Mouse (Mus musculus) thymus, postnatal 10 days (tissue): ENCODE results near the gene Nxn.

Experiments
- DNase-seq, 2 experiments: peaks; one replicate each; pipeline ENCODE4 v3.0.0; 2021; ENCODE audit warnings: low spot score in 2 of 2

The Nxn gene

DNA sequence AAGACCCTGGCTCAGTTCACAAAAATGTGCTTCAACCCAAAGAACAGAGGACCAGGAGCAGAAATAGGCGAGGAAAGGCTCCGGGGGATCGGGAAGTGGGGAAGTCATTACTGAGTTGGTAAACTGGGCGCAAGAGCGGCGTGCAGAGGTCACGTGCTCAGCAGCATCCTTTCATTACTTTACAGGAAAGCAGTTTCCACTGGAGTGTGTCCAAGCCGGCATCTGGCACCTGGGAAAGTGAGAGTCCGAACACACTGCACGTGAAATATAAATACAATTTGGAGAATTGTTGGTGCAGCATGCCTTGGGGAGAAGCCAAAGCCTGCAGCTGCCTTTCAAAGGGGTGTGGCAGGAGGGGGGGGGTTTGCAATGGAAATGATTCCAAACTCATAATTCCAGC is 2.5 kb upstream of the Nxn start:
- DNase-seq: no peak

DNA sequence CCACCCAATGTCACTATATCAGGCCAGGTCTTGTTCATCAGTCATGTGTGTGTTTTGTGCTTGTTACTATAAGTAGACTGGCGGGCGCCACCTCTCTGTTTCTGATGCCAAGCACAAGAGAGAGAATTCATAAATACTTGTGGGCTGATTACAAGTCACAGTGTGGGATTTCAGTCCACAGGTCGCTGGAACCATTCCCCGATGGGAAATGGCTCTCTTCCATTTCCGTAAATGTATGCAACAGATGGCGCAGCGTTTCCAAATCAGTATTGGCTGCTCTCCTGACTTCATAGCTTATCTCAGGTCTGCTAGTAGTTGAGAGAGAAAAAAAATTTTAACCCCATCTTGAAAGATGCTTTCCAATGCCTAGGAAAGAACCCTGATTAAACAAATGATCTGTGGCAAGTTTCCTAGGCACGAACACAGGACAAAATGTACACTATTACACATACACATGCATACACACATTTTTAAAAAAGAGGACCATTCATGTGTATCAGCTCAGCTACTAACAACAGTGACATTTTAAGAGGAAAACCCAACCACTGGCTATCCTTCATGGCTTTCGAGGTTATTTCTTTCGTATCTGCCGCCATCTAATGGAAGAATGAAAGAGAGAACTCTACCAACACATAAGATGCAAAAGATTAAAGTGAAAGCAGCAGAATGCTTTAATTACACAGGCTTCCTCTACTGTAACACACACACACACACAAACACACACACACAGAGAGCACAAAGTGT is 819 bp upstream of the Nxn start:
- DNase-seq: peak in 1 of 2 experiments; percentile 18

DNA sequence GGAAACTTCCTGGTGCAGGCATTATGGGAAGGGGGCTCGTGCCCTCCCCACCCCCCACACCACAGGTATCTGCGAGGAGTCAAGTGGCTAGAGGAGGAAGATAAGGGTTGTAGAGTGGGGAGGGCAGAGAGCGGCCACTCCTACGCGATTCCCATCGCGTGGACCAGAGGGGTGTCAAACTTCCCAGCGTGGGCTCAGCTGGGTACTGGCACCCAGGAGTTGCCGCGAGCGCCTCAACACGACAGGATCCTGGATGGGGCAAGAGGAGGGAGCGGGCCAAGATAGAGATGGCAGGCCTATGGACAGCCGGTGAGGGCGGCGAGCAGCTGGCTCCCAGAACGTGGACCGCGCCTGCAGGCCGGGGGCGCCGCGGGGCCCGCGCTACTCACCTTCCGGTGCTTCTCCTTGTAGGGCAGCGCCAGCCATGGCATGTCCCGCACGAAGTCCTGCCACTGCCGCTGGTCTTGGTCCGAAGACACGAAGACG is 585 bp downstream of the Nxn start:
- DNase-seq: peak in 1 of 2 experiments; percentile 43

DNA sequence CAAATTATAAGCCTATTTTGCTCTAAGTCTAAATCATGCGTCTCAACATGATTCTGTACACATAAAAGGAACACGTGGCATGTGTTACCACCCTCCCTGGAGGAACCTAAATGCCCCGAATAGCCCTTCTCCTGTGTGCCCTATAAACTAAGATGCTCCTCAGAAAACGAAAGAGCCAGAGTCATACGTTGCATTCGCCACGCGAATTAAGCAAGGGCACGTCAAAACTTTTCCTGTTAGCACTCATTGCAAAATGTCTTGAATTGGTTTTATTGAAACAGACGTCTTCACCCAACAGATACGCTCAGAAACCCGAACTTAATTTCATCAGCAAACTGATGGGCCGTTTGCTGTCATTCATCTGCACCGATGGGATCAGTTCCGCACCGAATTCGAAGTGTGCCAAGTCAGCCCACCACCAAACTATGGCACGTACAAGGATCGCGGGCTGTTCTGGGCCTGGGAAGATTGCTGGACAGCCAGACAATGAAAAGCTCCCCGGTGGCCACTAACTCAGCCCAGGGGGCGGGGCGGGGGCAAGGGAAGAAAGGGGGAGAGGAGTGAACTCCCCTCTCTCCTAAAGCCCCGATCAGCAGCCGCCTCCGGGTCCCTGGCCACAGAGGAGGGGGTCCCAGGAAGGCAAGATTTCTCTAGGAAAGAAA is 1.2 kb downstream of the Nxn start:
- no peak for DNase-seq

DNA sequence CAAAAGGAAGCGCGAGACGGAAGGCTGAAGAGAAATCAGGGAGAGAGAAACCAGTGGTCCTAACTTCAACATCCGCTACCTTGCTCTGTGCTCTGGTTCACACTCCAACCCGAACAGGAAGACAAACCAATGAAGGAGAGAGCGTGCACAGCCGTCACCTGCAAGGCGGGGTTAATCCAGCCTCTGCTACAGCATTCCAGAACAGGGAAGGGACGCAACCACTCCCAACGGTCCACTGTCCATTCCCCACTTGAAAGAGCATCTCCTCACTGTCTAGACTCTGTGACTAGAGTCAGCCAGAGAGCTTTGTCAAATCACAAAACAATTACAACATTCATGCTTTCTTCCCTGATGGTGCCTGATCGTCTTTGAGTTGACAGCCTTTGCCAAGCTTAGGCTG is 5.9 kb downstream of the Nxn start:
- DNase-seq: no peak

DNA sequence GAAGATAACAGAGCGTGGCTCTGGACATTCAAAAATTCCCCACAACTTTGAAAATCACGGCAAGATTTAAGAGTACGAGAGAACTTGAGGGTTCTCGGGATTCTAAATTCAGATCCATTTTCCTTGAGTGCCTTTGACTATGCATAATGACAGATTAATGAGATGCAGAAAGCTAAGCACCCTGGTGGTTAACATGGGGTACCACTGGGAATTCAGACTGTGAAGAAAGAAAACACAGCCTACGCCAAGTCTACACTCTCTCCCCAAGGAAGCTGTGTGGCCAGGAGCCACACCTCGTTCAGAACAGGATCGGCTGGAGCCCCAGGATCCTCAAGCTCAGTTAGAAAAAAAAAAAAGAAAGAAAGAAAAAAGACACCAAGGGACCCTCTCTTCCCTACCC is 6.4 kb downstream of the Nxn start:
- no peak for DNase-seq

DNA sequence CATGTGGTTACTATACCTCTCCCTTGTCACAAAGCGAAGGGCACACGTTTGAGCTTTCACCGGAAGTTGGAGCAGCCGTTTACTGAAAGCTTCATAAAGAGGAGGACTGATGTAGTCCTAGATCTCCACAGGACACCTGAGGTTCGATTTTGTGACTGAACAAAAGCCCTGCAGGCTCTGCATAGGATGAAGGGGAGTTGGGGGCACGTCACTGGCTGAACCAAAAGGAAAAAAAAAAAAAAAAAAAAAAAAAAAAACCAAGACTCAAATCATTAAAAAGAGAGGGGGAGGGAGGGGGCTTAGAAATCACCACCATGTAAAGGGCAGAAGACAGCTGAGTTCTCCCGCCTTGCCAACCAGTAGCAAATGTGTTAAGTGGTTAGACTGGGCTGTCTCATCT is 10.2 kb downstream of the Nxn start:
- DNase-seq: no peak

GRCm38 (mm10) chr11:76387097-76387496 is 11.8 kb downstream of the Nxn start:
- DNase-seq: no peak

DNA sequence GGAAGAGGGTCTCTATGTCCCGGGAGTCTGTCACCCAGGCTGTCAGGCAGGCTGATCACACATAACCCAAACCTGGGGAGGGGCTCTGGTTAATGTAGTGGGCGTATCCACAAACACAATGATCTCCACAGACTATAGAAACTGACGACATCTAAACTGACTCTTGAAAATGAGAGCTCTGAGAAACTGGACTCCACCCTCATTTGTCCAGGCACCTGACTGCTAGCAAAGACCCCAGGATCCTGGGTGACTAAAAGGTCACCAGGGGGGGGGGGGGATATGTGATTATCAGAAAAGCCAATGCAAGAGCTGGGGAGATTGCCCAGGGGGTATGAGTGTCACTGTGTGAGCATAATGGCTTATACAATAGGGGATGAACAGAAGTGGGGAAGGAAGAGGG is 13.2 kb downstream of the Nxn start:
- DNase-seq: no peak

DNA sequence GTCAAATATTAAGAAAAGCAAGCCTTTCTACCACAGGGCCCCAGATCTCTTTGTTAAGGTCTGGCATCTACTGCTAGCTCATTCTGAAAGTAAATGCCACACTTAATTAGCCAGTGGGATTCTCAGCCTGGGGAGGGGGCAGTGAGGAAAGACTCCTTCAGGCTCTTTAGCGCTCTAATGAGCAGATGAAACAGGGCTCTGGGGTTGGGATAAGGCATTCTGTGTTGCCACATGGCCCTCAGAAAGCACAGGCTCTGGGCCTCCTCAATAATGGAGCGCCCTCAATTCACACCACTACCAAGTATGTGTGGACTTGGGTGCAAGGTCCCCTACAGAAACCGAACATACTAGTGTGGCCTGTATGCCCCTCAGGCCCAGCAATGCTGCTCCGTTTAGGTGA is 13.9 kb downstream of the Nxn start:
- no peak for DNase-seq

GRCm38 (mm10) chr11:76384307-76384706 is 14.6 kb downstream of the Nxn start:
- DNase-seq: no peak

DNA sequence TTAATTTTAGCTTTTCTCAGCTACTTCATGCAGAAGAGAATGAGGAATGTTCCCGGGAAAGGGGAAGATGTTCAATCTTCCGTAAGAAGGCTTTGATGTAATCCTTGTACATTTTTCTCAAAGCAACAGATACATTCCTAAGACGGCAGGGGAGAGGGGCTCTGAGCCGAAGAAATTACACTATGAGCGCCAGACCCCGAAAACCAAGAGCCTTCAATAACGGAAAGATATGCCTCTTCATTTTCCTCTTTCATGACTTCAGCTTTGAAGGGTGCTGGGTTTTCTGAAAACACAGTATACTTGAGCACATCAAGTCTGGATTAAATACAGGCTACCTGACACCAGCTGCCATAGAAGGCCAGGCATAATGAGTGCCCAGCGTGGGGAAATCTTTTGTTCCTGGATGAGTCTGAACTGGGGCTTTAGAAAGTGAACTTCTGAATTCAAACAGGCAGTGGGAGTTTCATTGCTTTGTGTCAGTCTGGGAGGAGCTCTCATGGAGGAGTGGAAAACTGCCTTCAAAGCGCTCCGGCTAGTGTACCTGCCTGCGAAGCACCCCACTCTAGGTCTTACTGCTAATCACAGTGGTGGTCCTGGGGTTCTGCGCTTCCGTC is 16.1 kb downstream of the Nxn start:
- DNase-seq: no peak

- DNase-seq: no peak
Measured at GRCm38 (mm10) chr11:76381201-76381885, 17.6 kb downstream of the Nxn start.

DNA sequence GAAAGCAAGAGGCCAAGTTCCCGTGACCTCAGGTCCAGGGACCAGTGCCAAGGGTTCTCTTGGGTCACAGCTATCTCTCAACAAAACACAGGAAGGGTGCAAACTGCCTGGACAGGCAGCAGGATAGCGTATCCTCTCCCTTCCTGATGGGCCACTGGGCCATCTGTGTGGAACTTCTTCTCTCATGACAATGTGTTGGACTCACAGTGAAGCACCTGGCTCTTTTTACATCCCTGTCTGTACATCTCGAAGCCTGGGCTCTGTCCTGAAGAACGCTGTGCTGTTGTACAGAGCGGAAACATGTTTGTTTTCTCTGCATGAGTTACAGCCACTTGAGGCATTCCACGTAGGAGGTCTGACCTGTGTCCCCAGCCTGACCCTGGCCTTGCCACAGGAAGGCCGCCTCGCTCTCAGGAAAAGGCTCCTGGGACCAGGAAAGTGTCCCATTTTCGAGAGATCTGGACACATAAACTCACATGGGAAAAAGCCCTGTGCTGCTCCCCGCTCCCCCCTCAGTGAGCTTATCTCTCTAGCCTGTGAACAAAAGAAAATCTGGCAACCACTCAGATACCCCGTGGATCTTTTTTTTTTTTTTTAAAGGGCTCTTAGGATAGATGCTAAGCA is 18.9 kb downstream of the Nxn start:
- DNase-seq: no peak

DNA sequence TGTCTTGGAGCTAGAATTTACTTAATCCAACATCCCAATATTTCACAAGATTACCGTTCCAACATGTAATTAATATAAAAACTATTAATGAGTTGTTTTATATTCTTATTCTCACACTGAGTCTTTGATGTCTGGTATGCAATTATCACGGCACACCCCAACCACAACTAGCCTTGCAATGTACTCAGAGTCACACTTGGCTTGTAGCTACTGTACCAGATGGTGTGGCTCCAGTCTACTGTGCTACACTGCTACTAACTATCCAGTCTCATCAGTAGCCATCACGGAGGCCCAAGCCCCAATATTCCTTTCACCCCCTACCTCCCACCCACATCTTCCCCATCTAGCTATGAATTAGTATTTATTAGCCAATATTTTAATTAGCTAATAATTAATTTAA is 22.5 kb downstream of the Nxn start:
- DNase-seq: no peak

DNA sequence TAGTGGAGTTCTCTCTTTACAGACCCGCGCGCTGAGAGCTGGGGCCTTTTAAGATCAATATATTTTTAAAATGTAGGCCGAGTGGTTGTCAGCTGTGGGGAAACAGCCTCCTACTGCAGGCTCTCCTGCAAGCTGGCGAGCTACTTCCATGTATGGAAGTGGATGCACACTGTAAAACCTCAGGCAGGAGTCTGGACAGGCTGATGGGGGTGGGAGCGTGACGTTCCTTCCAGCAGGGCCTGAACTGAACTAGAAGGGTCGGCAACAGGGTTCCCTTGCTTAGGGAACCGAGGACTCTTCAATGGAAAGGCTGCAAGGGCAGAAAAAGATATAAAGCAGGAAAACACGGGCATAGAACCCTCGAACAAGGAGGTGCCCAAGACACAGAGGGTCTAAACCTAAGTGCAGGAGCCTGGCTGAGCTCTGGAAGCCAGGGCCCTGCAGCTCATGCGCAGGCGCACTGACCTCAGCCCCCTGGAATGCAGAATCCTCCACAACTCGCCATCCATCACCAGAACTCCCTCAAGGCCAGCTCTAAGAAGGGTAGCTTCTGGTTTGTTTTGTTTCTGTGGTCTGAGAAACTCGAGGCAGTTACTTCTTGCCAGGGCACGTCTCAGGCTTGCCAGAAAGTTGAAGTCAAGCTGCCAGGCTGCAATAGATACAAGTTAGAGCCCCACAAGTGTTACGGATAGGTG is 24.3 kb downstream of the Nxn start:
- no peak for DNase-seq

- no peak for DNase-seq
Measured at GRCm38 (mm10) chr11:76372534-76372933, 26.4 kb downstream of the Nxn start.

- DNase-seq: no peak
Measured at GRCm38 (mm10) chr11:76372120-76372519, 26.8 kb downstream of the Nxn start.

GRCm38 (mm10) chr11:76370491-76370890 is 28.4 kb downstream of the Nxn start:
- no peak for DNase-seq

GRCm38 (mm10) chr11:76366720-76367119 is 32.2 kb downstream of the Nxn start:
- DNase-seq: no peak

DNA sequence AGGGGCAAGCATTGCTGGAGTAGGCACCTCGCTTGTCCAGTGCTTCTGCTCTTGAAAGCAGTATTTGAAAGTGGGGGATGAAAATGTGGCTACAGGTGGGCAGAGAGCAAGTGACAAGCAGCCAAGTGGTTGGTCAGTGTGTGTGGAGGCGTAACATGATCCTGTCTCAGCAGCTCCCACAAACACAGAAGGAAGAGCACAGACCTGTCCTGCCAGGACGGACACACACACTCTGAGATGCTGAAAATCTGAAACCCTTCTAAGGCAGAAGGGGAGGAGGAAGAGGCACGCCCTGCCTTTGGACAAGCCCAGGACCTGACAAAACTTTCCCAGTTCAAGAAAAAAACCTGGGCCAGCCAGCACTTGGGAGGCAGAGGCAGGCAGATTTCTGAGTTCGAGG is 34.9 kb downstream of the Nxn start:
- DNase-seq: no peak
